Mouse (Mus musculus): ENCODE data around the gene Dpp3. TPM values are rescaled to one million over a fixed set of nuclear protein-coding genes. Genes with fewer than 3 reads are reported as not detected.
"Not testable (repeated sequence)": the region's sequence is repeated elsewhere in the genome, so short reads cannot be mapped to it uniquely, and the experiment has no call there.

Dpp3 gene
- polyA plus RNA-seq, 1 experiment from 2014 or later = 189 TPM

- H3K4me2 ChIP-seq (replicated peaks) = peak overlapping the region; percentile 86
- ATAC-seq (ENCODE audit: low FRiP score, low read depth) = no peak
- H3K4me3 ChIP-seq = peak overlapping the region; percentile 71
- H3K27me3 ChIP-seq = peaks cover 19% of the 10 kb centered on the region
- WGBS = 71% methylated on average over 10 of the region's 10 CpGs
- H3K4me1 ChIP-seq = peaks cover 16% of the 10 kb centered on the region
- H3K9me3 ChIP-seq = no peaks in the 10 kb centered on the region
- H3K9ac ChIP-seq (replicated peaks) = peak overlapping the region; percentile 76; the same call in 1 of the 2 replicates
- no peaks in the 10 kb centered on the region; the same call in 1 of the 2 replicates for H3K36me3 ChIP-seq
- no peak overlapping the region for H3K27ac ChIP-seq (replicated peaks)
Observed at GRCm38 (mm10) chr19:4879324-4879703, 48.8 kb downstream of the Dpp3 start.

GRCm38 (mm10) chr19:4878405-4879323 lies 49.4 kb downstream of the Dpp3 start, which contains the start of gene Zdhhc24:
Zdhhc24 (plus strand) TSS chr19:4878668.
- peak within 1 kb of the TSS; percentile 47; the same call in 1 of the 2 replicates for H3K27ac ChIP-seq (replicated peaks)
- peak within 1 kb of the TSS; percentile 86 for H3K4me2 ChIP-seq (replicated peaks)
- peaks cover 19% of the 10 kb centered on the region for H3K27me3 ChIP-seq
- peaks cover 16% of the 10 kb centered on the region for H3K4me1 ChIP-seq
- no peaks in the 10 kb centered on the region for H3K9me3 ChIP-seq
- peak within 1 kb of the TSS; percentile 76 for H3K9ac ChIP-seq (replicated peaks)
- peak; percentile 97 for ATAC-seq (ENCODE audit: low FRiP score, low read depth)
- WGBS = 2% methylated on average over 52 of the region's 52 CpGs
- peak within 1 kb of the TSS; percentile 71 for H3K4me3 ChIP-seq
- no peaks in the 10 kb centered on the region; the same call in 1 of the 2 replicates for H3K36me3 ChIP-seq

DNA sequence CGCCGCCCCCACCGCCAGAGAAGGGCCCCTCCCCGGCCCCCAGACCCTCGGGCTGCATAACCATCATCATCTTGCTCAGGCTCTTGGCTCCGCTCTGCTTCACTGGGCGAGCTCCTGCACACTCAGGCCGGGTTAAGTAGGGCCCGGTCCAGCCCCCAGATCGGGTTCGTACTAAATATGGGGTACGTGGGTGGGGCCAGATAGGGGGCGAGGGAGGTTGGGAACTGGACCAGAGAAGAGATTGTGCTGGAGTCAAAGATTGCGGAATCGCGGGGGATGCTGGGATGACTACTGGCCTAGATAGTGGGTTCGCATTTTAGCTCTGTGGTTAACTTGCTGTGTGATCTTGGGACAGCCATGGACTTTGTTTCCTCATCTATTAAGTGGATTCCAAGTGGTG lies 50.3 kb downstream of the Dpp3 start, which contains the start of gene Actn3:
TSS of gene Actn3 (minus strand) at position 125 of the 400 bp plus-strand sequence.
- ATAC-seq (ENCODE audit: low FRiP score, low read depth) = no peak
- Histone ChIP-seq H3K4me2 (replicated peaks) (peak within 1 kb of the TSS; percentile 86), H3K4me1 (peaks cover 16% of the 10 kb centered on the region), H3K27ac (replicated peaks) (peak within 1 kb of the TSS; percentile 47; the same call in 1 of the 2 replicates), H3K27me3 (peaks cover 19% of the 10 kb centered on the region), H3K36me3 (no peaks in the 10 kb centered on the region), H3K9ac (replicated peaks) (peak within 1 kb of the TSS; percentile 76), H3K4me3 (peak within 1 kb of the TSS; percentile 71), H3K9me3 (no peaks in the 10 kb centered on the region)
- WGBS = 4% methylated on average over 16 of the region's 17 CpGs

GRCm38 (mm10) chr19:4876755-4877154 lies 51.3 kb downstream of the Dpp3 start:
- no peaks in the 10 kb centered on the region for H3K36me3 ChIP-seq
- WGBS = 66% methylated on average over 3 of the region's 3 CpGs
- peaks cover 19% of the 10 kb centered on the region for H3K27me3 ChIP-seq
- no peak overlapping the region for H3K4me2 ChIP-seq (replicated peaks)
- no peak overlapping the region for H3K4me3 ChIP-seq
- no peak for ATAC-seq (ENCODE audit: low FRiP score, low read depth)
- peaks cover 16% of the 10 kb centered on the region for H3K4me1 ChIP-seq
- no peak overlapping the region for H3K27ac ChIP-seq (replicated peaks)
- H3K9me3 ChIP-seq = no peaks in the 10 kb centered on the region
- no peak overlapping the region for H3K9ac ChIP-seq (replicated peaks)

- Histone ChIP-seq H3K36me3 (no peaks in the 10 kb centered on the region), H3K27ac (replicated peaks) (no peak overlapping the region), H3K9me3 (no peaks in the 10 kb centered on the region), H3K4me3 (no peak overlapping the region), H3K4me2 (replicated peaks) (no peak overlapping the region), H3K9ac (replicated peaks) (no peak overlapping the region), H3K4me1 (peaks cover 16% of the 10 kb centered on the region), H3K27me3 (peaks cover 19% of the 10 kb centered on the region)
- ATAC-seq (ENCODE audit: low FRiP score, low read depth) = no peak
- WGBS = 78% methylated on average over 4 of the region's 4 CpGs
Observed at GRCm38 (mm10) chr19:4876241-4876640, 51.8 kb downstream of the Dpp3 start.

DNA sequence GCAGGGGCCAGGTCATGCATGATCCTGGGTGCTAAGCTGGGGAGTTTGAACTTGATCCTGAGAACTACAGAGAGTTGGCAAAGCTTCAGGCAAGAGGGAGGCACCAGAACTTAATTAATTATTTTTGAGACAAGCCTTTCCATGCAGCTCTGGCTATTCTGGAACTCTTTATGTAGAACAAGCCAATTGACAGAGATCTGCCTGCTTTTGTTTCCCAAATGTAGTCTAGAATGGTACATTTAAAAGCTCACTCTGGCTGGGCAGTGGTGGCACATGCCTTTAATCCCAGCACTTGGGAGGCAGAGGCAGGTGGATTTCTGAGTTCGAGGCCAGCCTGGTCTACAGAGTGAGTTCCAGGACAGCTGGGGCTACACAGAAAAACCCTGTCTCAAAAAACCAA lies 53.5 kb downstream of the Dpp3 start:
- H3K9ac ChIP-seq (replicated peaks); H3K4me2 ChIP-seq (replicated peaks); H3K4me3 ChIP-seq; H3K27ac ChIP-seq (replicated peaks); H3K36me3 ChIP-seq; H3K9me3 ChIP-seq; ATAC-seq (ENCODE audit: low FRiP score, low read depth): not testable (repeated sequence)
- 90% methylated on average over 1 of the region's 1 CpGs for WGBS
- H3K4me1 ChIP-seq = peaks cover 16% of the 10 kb centered on the region
- H3K27me3 ChIP-seq = peaks cover 19% of the 10 kb centered on the region

GRCm38 (mm10) chr19:4865147-4865546 lies 62.9 kb downstream of the Dpp3 start:
- Histone ChIP-seq H3K9ac (replicated peaks) (no peak overlapping the region), H3K4me2 (replicated peaks) (peak overlapping the region; percentile 23; the same call in 1 of the 2 replicates), H3K27ac (replicated peaks) (no peak overlapping the region), H3K36me3 (0 out of 2 replicates have a peak, but pooled peaks cover 6% of the 10 kb centered on the region), H3K4me3 (no peak overlapping the region), H3K4me1 (0 out of 2 replicates have a peak, but pooled peaks cover 3% of the 10 kb centered on the region), H3K9me3 (no peaks in the 10 kb centered on the region), H3K27me3 (peaks cover 17% of the 10 kb centered on the region)
- no peak for ATAC-seq (ENCODE audit: low FRiP score, low read depth)
- 8% methylated on average over 17 of the region's 17 CpGs for WGBS

GRCm38 (mm10) chr19:4863048-4863447 lies 65.0 kb downstream of the Dpp3 start:
- Histone ChIP-seq H3K27me3 (peaks cover 13% of the 10 kb centered on the region), H3K27ac (replicated peaks) (no peak overlapping the region), H3K4me3 (no peak overlapping the region), H3K36me3 (0 out of 2 replicates have a peak, but pooled peaks cover 6% of the 10 kb centered on the region), H3K9ac (replicated peaks) (no peak overlapping the region), H3K4me1 (0 out of 2 replicates have a peak, but pooled peaks cover 3% of the 10 kb centered on the region), H3K4me2 (replicated peaks) (no peak overlapping the region), H3K9me3 (no peaks in the 10 kb centered on the region)
- no peak for ATAC-seq (ENCODE audit: low FRiP score, low read depth)
- 92% methylated on average over 6 of the region's 6 CpGs for WGBS

DNA sequence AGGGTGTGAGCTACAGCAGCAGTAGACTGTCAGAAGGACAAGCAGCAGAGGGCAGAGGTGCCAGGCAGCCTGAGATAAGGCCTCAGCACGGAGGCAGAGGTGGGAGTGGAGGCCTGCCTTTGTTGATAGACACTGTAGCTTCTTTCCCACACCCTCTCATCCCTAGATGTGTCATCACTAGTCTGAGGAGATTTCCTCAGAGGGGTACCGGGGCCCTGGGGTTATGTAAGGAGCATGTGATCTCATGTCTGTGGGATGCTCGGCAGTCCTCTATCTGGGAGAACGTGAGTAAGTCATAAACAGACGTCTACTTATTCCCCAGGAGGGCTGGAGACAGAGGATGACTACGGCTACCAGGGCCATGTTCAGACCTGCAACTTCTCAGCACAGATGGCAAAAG lies 69.0 kb downstream of the Dpp3 start:
- Histone ChIP-seq H3K9ac (replicated peaks) (no peak overlapping the region), H3K27me3 (peaks cover 14% of the 10 kb centered on the region), H3K4me3 (no peak overlapping the region), H3K4me1 (peaks cover 15% of the 10 kb centered on the region), H3K4me2 (replicated peaks) (no peak overlapping the region), H3K9me3 (no peaks in the 10 kb centered on the region), H3K36me3 (0 out of 2 replicates have a peak, but pooled peaks cover 6% of the 10 kb centered on the region), H3K27ac (replicated peaks) (no peak overlapping the region)
- no peak for ATAC-seq (ENCODE audit: low FRiP score, low read depth)
- 87% methylated on average over 6 of the region's 6 CpGs for WGBS

Other genes starting within 250 kb of the Dpp3 start
- gene Gm960, start 229.6 kb downstream of the Dpp3 start, polyA plus RNA-seq (2016; fragmentation: Nextera tagmentation; extraction: Ambion mirVana) = 4.4 and 6.5 TPM in 2 replicates
- 32.1 and 32.9 TPM in 2 replicates for gene Sptbn2, start 217.1 kb downstream of the Dpp3 start, polyA plus RNA-seq (2016; fragmentation: Nextera tagmentation; extraction: Ambion mirVana)
- 162 and 168 TPM in 2 replicates for gene Rbm4b, start 171.8 kb downstream of the Dpp3 start, polyA plus RNA-seq (2016; fragmentation: Nextera tagmentation; extraction: Ambion mirVana)
- 86.0 and 94.7 TPM in 2 replicates for gene Rbm4, start 134.4 kb downstream of the Dpp3 start, polyA plus RNA-seq (2016; fragmentation: Nextera tagmentation; extraction: Ambion mirVana)
- 47.3 and 50.1 TPM in 2 replicates for gene Gm21992, start 116.7 kb downstream of the Dpp3 start, polyA plus RNA-seq (2016; fragmentation: Nextera tagmentation; extraction: Ambion mirVana)
- 108 and 111 TPM in 2 replicates for gene Rbm14, start 116.7 kb downstream of the Dpp3 start, polyA plus RNA-seq (2016; fragmentation: Nextera tagmentation; extraction: Ambion mirVana)
- gene Ccs, start 89.0 kb downstream of the Dpp3 start, polyA plus RNA-seq (2016; fragmentation: Nextera tagmentation; extraction: Ambion mirVana) = 34.1 and 38.1 TPM in 2 replicates
- gene Ccdc87, start 88.9 kb downstream of the Dpp3 start, polyA plus RNA-seq (2016; fragmentation: Nextera tagmentation; extraction: Ambion mirVana) = 0.15 TPM in 1 of 2 replicates, not detected in the other
- 51.7 and 52.0 TPM in 2 replicates for gene Ctsf, start 73.2 kb downstream of the Dpp3 start, polyA plus RNA-seq (2016; fragmentation: Nextera tagmentation; extraction: Ambion mirVana)
- 1.2 and 1.6 TPM in 2 replicates for gene Actn3, start 50.4 kb downstream of the Dpp3 start, polyA plus RNA-seq (2016; fragmentation: Nextera tagmentation; extraction: Ambion mirVana)
- 21.6 and 21.8 TPM in 2 replicates for gene Zdhhc24, start 49.6 kb downstream of the Dpp3 start, polyA plus RNA-seq (2016; fragmentation: Nextera tagmentation; extraction: Ambion mirVana)
- gene Bbs1, start 21.7 kb downstream of the Dpp3 start, polyA plus RNA-seq (2016; fragmentation: Nextera tagmentation; extraction: Ambion mirVana) = 9.9 and 11.4 TPM in 2 replicates
- 3.8 and 4.6 TPM in 2 replicates for gene Peli3, start 14.8 kb upstream of the Dpp3 start, polyA plus RNA-seq (2016; fragmentation: Nextera tagmentation; extraction: Ambion mirVana)
- 125 and 129 TPM in 2 replicates for gene Mrpl11, start 33.9 kb upstream of the Dpp3 start, polyA plus RNA-seq (2016; fragmentation: Nextera tagmentation; extraction: Ambion mirVana)
- 0.07 and 0.20 TPM in 2 replicates for gene Npas4, start 62.0 kb upstream of the Dpp3 start, polyA plus RNA-seq (2016; fragmentation: Nextera tagmentation; extraction: Ambion mirVana)
- 4.8 and 5.1 TPM in 2 replicates for gene Slc29a2, start 95.6 kb upstream of the Dpp3 start, polyA plus RNA-seq (2016; fragmentation: Nextera tagmentation; extraction: Ambion mirVana)
- gene B4gat1, start 110.5 kb upstream of the Dpp3 start, polyA plus RNA-seq (2016; fragmentation: Nextera tagmentation; extraction: Ambion mirVana) = 40.7 and 42.4 TPM in 2 replicates
- 4.0 and 4.4 TPM in 2 replicates for gene AC124502.3, start 110.6 kb upstream of the Dpp3 start, polyA plus RNA-seq (2016; fragmentation: Nextera tagmentation; extraction: Ambion mirVana)
- gene Brms1, start 113.1 kb upstream of the Dpp3 start, polyA plus RNA-seq (2016; fragmentation: Nextera tagmentation; extraction: Ambion mirVana) = 56.6 and 63.7 TPM in 2 replicates
- gene Rin1, start 122.2 kb upstream of the Dpp3 start, polyA plus RNA-seq (2016; fragmentation: Nextera tagmentation; extraction: Ambion mirVana) = 1.7 and 2.0 TPM in 2 replicates
- 24.7 and 31.5 TPM in 2 replicates for gene Cd248, start 139.8 kb upstream of the Dpp3 start, polyA plus RNA-seq (2016; fragmentation: Nextera tagmentation; extraction: Ambion mirVana)
- gene Tmem151a, start 157.2 kb upstream of the Dpp3 start, polyA plus RNA-seq (2016; fragmentation: Nextera tagmentation; extraction: Ambion mirVana) = 0.94 and 2.0 TPM in 2 replicates
- gene Yif1a, start 160.3 kb upstream of the Dpp3 start, polyA plus RNA-seq (2016; fragmentation: Nextera tagmentation; extraction: Ambion mirVana) = 60.9 and 61.6 TPM in 2 replicates
- gene Cnih2, start 170.2 kb upstream of the Dpp3 start, polyA plus RNA-seq (2016; fragmentation: Nextera tagmentation; extraction: Ambion mirVana) = 196 and 239 TPM in 2 replicates
- 232 and 247 TPM in 2 replicates for gene Rab1b, start 178.8 kb upstream of the Dpp3 start, polyA plus RNA-seq (2016; fragmentation: Nextera tagmentation; extraction: Ambion mirVana)
- 53.3 and 54.7 TPM in 2 replicates for gene Klc2, start 190.3 kb upstream of the Dpp3 start, polyA plus RNA-seq (2016; fragmentation: Nextera tagmentation; extraction: Ambion mirVana)